Mouse (Mus musculus) MEL (cell line): Measurements from ENCODE around the gene Olfr639.

Experiments
- CHD1 ChIP-seq: IDR thresholded peaks from 2 replicates; pipeline ENCODE4 v1.6.1; 2012; ENCODE audit warnings: low read depth, mild to moderate bottlenecking, inconsistent platforms, low read length, improper control_type of control experiment
- CTCF ChIP-seq, 3 experiments: IDR thresholded peaks in 2 of 3; conservative IDR thresholded peaks in 1 of 3; 2 replicates each; pipeline ENCODE4 v1.5.1; 2011 to 2012; ENCODE audit warnings: low read length in 3 of 3, low read depth in 2 of 3, mild to moderate bottlenecking in 2 of 3, improper control_type of control experiment in 1 of 3, inconsistent platforms in 1 of 3, mixed read lengths in 1 of 3, moderate library complexity in 1 of 3; ENCODE audit not compliant: control insufficient read depth in 1 of 3, insufficient read depth in 1 of 3, poor library complexity in 1 of 3, severe bottlenecking in 1 of 3
- JUND ChIP-seq: IDR thresholded peaks from 2 replicates; pipeline ENCODE4 v1.6.1; 2011; ENCODE audit warnings: low read depth, mild to moderate bottlenecking, improper control_type of control experiment, low read length
- MAX ChIP-seq: IDR thresholded peaks from 2 replicates; pipeline ENCODE4 v1.6.1; 2011; ENCODE audit warnings: low read length, improper control_type of control experiment
- MYC ChIP-seq: IDR thresholded peaks from 2 replicates; pipeline ENCODE4 v1.6.1; 2011; ENCODE audit warnings: low read depth, mild to moderate bottlenecking, low read length, improper control_type of control experiment, moderate library complexity
- NELFE ChIP-seq: IDR thresholded peaks from 2 replicates; pipeline ENCODE4 v1.6.1; 2011; ENCODE audit warnings: low read depth, low read length, improper control_type of control experiment
- NRF1 ChIP-seq: IDR thresholded peaks from 2 replicates; pipeline ENCODE4 v1.6.1; 2014; ENCODE audit warnings: low read depth, mild to moderate bottlenecking, inconsistent platforms, low read length, improper control_type of control experiment, moderate library complexity; ENCODE audit not compliant: poor library complexity, insufficient read depth, severe bottlenecking
- SIN3A ChIP-seq: IDR thresholded peaks from 2 replicates; pipeline ENCODE4 v1.6.1; 2012; ENCODE audit warnings: low read length, improper control_type of control experiment, inconsistent platforms
- TAL1 ChIP-seq: IDR thresholded peaks from 2 replicates; pipeline ENCODE4 v1.6.1; 2012; ENCODE audit warnings: mild to moderate bottlenecking, inconsistent platforms, low read length, moderate library complexity, mixed read lengths
- TBP ChIP-seq: IDR thresholded peaks from 2 replicates; pipeline ENCODE4 v1.8.0; 2011; ENCODE audit warnings: low read depth, low read length, improper control_type of control experiment
- TCF12 ChIP-seq: IDR thresholded peaks from 2 replicates; pipeline ENCODE4 v1.6.1; 2014; ENCODE audit warnings: low read depth, mild to moderate bottlenecking, inconsistent platforms, low read length, improper control_type of control experiment, moderate library complexity
- ZC3H11A ChIP-seq: IDR thresholded peaks from 2 replicates; pipeline ENCODE4 v1.6.1; 2012; ENCODE audit warnings: low read depth, mild to moderate bottlenecking, inconsistent platforms, low read length, improper control_type of control experiment

DNA sequence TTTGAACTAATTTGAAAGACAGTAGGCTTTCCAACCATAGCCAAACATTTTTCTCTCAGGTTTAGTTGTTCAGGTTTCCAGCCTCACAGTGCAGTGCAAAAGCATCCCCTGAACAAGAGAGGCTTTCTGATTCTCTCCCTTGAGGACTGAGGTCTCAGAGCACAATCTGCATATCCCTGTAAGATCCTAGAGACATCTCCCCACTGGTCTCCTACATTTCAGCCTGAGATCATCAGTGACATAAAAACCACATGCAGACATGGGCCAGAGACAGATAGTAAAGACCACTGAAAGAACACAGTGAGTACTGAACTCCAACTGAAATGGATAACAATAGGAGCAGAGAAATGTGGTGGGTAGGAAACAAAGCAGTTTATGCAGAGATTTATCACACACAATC, 18.7 kb downstream of the Olfr639 start, which contains the start of gene Olfr638:
- no peak for TF ChIP-seq CHD1
- no peak for TF ChIP-seq ZC3H11A
- no peak for TF ChIP-seq JUND
- TF ChIP-seq SIN3A, result no peak
- no peak for TF ChIP-seq NELFE
- TF ChIP-seq CTCF (IDR thresholded peaks at IDR 0.05 in 2 of 3, conservative IDR thresholded peaks at IDR 0.05 in 1 of 3; ENCODE audit: control insufficient read depth in 1 of 3, insufficient read depth in 1 of 3, low read depth in 2 of 3, low read length in 3 of 3, poor library complexity in 1 of 3, severe bottlenecking in 1 of 3), result no peak
- TF ChIP-seq NRF1, result no peak
- no peak for TF ChIP-seq TCF12
- TF ChIP-seq MYC, result no peak
- TF ChIP-seq TBP, result no peak
- TF ChIP-seq MAX, result no peak
- no peak for TF ChIP-seq TAL1
